Mouse (Mus musculus) T-cell, adult 2 months (primary cell): ENCODE data around the gene Samd4.
"Not testable (repeated sequence)": the region's sequence is repeated elsewhere in the genome, so short reads cannot be mapped to it uniquely, and the experiment has no call there.

ENCODE experiments used
- DNase-seq: peaks from one replicate; pipeline ENCODE4 v3.0.0; 2022; ENCODE audit warnings: low spot score

Gene Samd4

GRCm38 (mm10) chr14:47107461-47107860 is 224.8 kb downstream of the Samd4 start:
- DNase-seq = no peak

GRCm38 (mm10) chr14:47110391-47110790 is 227.7 kb downstream of the Samd4 start:
- DNase-seq = not testable (repeated sequence)

- no peak for DNase-seq
Measured at GRCm38 (mm10) chr14:47111341-47111740, 228.7 kb downstream of the Samd4 start.

- no peak for DNase-seq
Measured at GRCm38 (mm10) chr14:47115154-47115553, 232.5 kb downstream of the Samd4 start.

- DNase-seq = no peak
Measured at GRCm38 (mm10) chr14:47116062-47116762, 233.6 kb downstream of the Samd4 start.

GRCm38 (mm10) chr14:47117522-47117921 is 234.9 kb downstream of the Samd4 start:
- DNase-seq = no peak

- no peak for DNase-seq
Measured at GRCm38 (mm10) chr14:47127987-47128386, 245.3 kb downstream of the Samd4 start.

- no peak for DNase-seq
Measured at GRCm38 (mm10) chr14:47133948-47134347, 251.3 kb downstream of the Samd4 start.

- DNase-seq = no peak
Measured at GRCm38 (mm10) chr14:47136637-47137036, 254.0 kb downstream of the Samd4 start.

GRCm38 (mm10) chr14:47138853-47139252 is 256.2 kb downstream of the Samd4 start:
- no peak for DNase-seq

GRCm38 (mm10) chr14:47144326-47144725 is 261.7 kb downstream of the Samd4 start:
- no peak for DNase-seq

GRCm38 (mm10) chr14:47151306-47151705 is 268.7 kb downstream of the Samd4 start:
- DNase-seq = no peak

- no peak for DNase-seq
Measured at GRCm38 (mm10) chr14:47154303-47154702, 271.6 kb downstream of the Samd4 start.
